Mouse (Mus musculus) forebrain, embryonic 13.5 days (tissue): ENCODE results near the gene Gm17542. TPM values are rescaled to one million over a fixed set of nuclear protein-coding genes. Genes with fewer than 3 reads are reported as not detected.
A peak's percentile ranks its signal among the peaks of the same experiment; 100 is the strongest.
"Not testable (repeated sequence)": the region's sequence is repeated elsewhere in the genome, so short reads cannot be mapped to it uniquely, and the experiment has no call there.

Experiments used
- ATAC-seq: fragments of 200-750 bp; cut with Nextera tagmentation; 2 replicates; pipeline ENCODE4 v1.8.0; 2017
- H3K27ac ChIP-seq: fragments of 300-500 bp; sonication (generic); 2 replicates; pipeline ENCODE4 v1.5.1; 2015; ENCODE audit warnings: inconsistent platforms, mild to moderate bottlenecking, moderate library complexity
- H3K27me3 ChIP-seq: fragments of 300-500 bp; sonication (generic); 2 replicates; pipeline ENCODE4 v1.6.1; 2015; ENCODE audit warnings: mild to moderate bottlenecking, inconsistent platforms
- H3K36me3 ChIP-seq: fragments of 300-500 bp; sonication (generic); 2 replicates; pipeline ENCODE4 v1.6.1; 2015; ENCODE audit warnings: mild to moderate bottlenecking, inconsistent platforms; ENCODE audit not compliant: poor library complexity, severe bottlenecking
- H3K4me1 ChIP-seq: fragments of 300-500 bp; sonication (generic); 2 replicates; pipeline ENCODE4 v1.6.1; 2015; ENCODE audit warnings: inconsistent platforms
- H3K4me2 ChIP-seq: fragments of 300-500 bp; sonication (generic); 2 replicates; pipeline ENCODE4 v1.6.1; 2015; ENCODE audit warnings: inconsistent platforms, mild to moderate bottlenecking, moderate library complexity
- H3K4me3 ChIP-seq: fragments of 300-500 bp; sonication (generic); 2 replicates; pipeline ENCODE4 v1.5.1; 2015; ENCODE audit warnings: mild to moderate bottlenecking, inconsistent platforms
- H3K9ac ChIP-seq: fragments of 300-500 bp; sonication (generic); 2 replicates; pipeline ENCODE4 v1.6.1; 2015; ENCODE audit warnings: mild to moderate bottlenecking, inconsistent platforms
- H3K9me3 ChIP-seq: fragments of 300-500 bp; sonication (generic); replicated peaks from 2 replicates; pipeline ENCODE4 v1.6.1; 2016; ENCODE audit warnings: inconsistent platforms
- WGBS: fragments of 180-500 bp; shearing (Covaris S2); methylation state at CpG from one replicate; pipeline ENCODE4 v1.1.7; 2015; 5-methylcytosine and 5-hydroxymethylcytosine counted together
- polyA plus RNA-seq: library from polyadenylated mRNA; unstranded; fragments of >200 nt; fragmentation: Nextera tagmentation; extraction: Ambion mirVana; gene quantifications from 2 replicates; pipeline ENCODE4 v1.2.1, GENCODE M21; 2015

Gene Gm17542
- not detected in 2 replicates for polyA plus RNA-seq

GRCm38 (mm10) chr10:58718110-58718509 lies at the start of gene Gm17542:
Gene Gm17542, minus strand, starts transcription at chr10:58718210.
- not testable (repeated sequence) for H3K4me2 ChIP-seq, H3K9ac ChIP-seq, ATAC-seq, H3K27ac ChIP-seq, H3K36me3 ChIP-seq, H3K27me3 ChIP-seq, H3K4me3 ChIP-seq, H3K9me3 ChIP-seq
- peaks cover 13% of the 10 kb centered on the region for H3K4me1 ChIP-seq

DNA sequence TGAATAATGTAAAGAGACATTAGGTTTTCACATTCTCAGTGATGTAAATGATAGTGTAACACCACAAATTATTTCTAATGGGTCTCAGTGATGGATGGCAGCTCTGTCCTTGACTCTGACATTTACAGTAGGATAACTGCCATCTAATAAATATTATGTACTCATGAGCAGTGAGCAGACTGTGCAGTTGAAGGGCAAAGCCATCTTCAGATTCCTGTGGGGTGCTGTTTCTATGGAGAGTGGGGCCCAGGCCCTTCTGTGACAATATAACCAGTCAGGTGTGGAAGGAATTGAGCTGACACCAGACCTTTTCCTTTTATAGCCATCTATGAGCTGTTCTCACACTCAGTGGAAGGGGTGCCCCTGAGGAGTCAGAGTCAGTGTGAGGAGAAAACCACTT lies 21.8 kb upstream of the Gm17542 start:
- Histone ChIP-seq H3K4me3 (no peak overlapping the region), H3K9me3 (no peaks in the 10 kb centered on the region), H3K4me2 (no peak overlapping the region), H3K4me1 (no peaks in the 10 kb centered on the region), H3K27ac (no peak overlapping the region), H3K36me3 (no peaks in the 10 kb centered on the region), H3K27me3 (no peaks in the 10 kb centered on the region), H3K9ac (no peak overlapping the region)
- no peak for ATAC-seq

DNA sequence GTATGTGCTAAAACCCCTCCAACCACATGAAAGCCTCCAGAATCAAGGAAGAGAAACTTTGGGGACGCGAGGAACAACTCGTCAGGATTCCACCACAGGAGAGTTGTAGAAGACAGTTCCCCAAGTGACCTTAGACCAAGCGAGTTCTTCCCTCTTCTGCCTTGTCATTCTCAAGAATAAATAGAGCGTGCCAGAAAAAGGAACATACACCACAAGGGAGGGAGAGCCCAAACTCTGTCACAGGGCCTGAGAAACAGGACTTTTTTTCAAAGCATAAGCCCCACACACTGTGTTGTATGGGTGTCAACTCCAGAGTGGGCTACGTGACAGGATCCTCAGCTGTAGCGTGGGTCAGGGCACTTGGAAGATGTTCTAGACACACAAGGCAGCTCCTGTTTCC lies 20.1 kb upstream of the Gm17542 start:
- 91% methylated on average over 7 of the region's 7 CpGs for WGBS
- H3K27ac ChIP-seq: no peak overlapping the region

GRCm38 (mm10) chr10:58714789-58715148 lies 3.2 kb downstream of the Gm17542 start:
- no peak for ATAC-seq
- Histone ChIP-seq H3K36me3 (no peaks in the 10 kb centered on the region), H3K9ac (no peak overlapping the region), H3K9me3 (no peaks in the 10 kb centered on the region), H3K4me1 (peaks cover 13% of the 10 kb centered on the region), H3K27ac (no peak overlapping the region), H3K4me3 (no peak overlapping the region), H3K4me2 (peak overlapping the region; percentile 43), H3K27me3 (no peaks in the 10 kb centered on the region)
- 52% methylated on average over 3 of the region's 3 CpGs for WGBS

More for the DNA sequence above, 20.1 kb upstream of the Gm17542 start:
- Histone ChIP-seq H3K36me3 (no peaks in the 10 kb centered on the region), H3K4me3 (no peak overlapping the region), H3K27me3 (no peaks in the 10 kb centered on the region), H3K4me2 (no peak overlapping the region), H3K9me3 (no peaks in the 10 kb centered on the region), H3K9ac (no peak overlapping the region), H3K4me1 (no peaks in the 10 kb centered on the region)
- ATAC-seq: no peak

DNA sequence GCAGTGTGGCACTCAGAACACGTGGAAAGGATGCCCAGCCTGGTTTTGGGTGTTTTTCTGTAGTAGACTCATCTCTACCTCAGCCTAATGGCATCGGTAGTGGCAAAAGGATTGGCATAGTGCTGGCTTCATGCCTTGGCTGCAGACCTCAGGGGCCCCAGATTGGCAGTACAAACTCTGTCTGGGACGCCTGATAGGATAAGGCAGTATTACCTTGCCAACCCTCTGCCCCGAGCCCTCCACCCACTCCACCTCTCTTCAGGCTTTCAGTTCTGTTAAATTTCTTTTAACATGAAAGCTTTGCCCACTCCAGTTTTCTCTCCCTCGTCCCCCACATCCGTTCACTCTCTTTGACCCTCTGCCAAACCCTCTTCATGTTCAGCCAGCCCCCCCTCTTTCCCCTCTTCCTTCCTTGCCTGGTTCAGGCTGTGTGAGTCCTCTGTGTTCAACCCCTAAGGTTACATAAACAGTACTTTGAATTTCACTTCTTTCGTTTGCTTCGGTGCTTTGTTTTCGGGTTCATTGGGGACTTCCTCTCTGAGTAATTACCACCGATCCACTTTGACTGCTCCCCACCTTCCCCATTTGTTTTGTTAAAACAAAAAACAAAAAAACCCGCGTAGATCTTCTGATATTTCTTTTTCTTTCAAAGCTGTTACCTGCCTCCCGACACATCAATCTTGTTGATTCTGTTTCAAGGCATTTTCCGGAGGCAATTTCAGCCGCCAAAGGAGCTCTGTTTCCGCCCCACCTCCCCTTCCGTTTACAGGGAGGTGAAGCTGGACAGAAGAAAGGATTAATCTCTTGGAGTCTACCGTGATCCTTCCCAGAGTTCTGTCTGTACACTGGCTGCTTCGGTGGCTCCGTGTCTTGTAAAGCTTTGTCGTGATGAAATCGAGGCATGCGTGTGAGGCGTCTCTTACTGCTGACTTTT lies 3.9 kb downstream of the Gm17542 start:
- ATAC-seq: no peak
- Histone ChIP-seq H3K36me3 (no peaks in the 10 kb centered on the region), H3K4me2 (peak overlapping the region; percentile 43), H3K9ac (no peak overlapping the region), H3K4me1 (peaks cover 13% of the 10 kb centered on the region), H3K9me3 (no peaks in the 10 kb centered on the region), H3K4me3 (no peak overlapping the region), H3K27ac (no peak overlapping the region), H3K27me3 (no peaks in the 10 kb centered on the region)
- 42% methylated on average over 24 of the region's 24 CpGs for WGBS

DNA sequence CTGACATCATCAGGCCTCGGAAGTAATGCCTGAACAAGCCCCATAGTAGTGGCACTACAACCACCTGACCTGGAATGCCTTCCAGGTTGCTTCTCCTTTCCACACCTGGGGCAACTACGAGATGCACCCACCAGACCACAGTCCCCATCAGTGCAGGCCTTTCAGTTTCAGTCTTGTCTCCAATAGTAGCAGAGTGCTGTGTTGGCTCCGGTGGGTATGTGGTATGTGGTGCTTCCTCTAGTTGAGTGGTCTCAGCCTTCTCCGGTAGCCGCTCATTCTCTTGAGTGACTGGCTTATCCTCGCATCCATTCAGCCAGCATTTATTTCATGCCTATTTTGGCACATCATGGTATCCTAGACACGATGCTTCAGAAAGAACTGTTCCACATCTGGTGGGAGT lies 4.8 kb downstream of the Gm17542 start:
- no peak overlapping the region for H3K4me3 ChIP-seq
- no peaks in the 10 kb centered on the region for H3K9me3 ChIP-seq
- H3K4me1 ChIP-seq: peaks cover 13% of the 10 kb centered on the region
- H3K4me2 ChIP-seq: no peak overlapping the region
- H3K27me3 ChIP-seq: no peaks in the 10 kb centered on the region
- H3K27ac ChIP-seq: no peak overlapping the region
- H3K9ac ChIP-seq: no peak overlapping the region
- WGBS: 90% methylated on average over 7 of the region's 7 CpGs
- H3K36me3 ChIP-seq: no peaks in the 10 kb centered on the region
- no peak for ATAC-seq

GRCm38 (mm10) chr10:58709021-58709420 lies 9.0 kb downstream of the Gm17542 start:
- no peak for ATAC-seq
- WGBS: 93% methylated on average over 4 of the region's 4 CpGs

GRCm38 (mm10) chr10:58700578-58700977 lies 17.4 kb downstream of the Gm17542 start:
- no peaks in the 10 kb centered on the region for H3K36me3 ChIP-seq
- H3K4me2 ChIP-seq: no peak overlapping the region
- no peaks in the 10 kb centered on the region for H3K27me3 ChIP-seq
- H3K9me3 ChIP-seq: no peaks in the 10 kb centered on the region
- no peak overlapping the region for H3K27ac ChIP-seq
- WGBS: 45% methylated on average over 6 of the region's 6 CpGs
- no peak overlapping the region for H3K9ac ChIP-seq
- no peak for ATAC-seq
- no peak overlapping the region for H3K4me3 ChIP-seq
- peaks cover 10% of the 10 kb centered on the region for H3K4me1 ChIP-seq

More at GRCm38 (mm10) chr10:58709021-58709420, 9.0 kb downstream of the Gm17542 start:
- Histone ChIP-seq H3K4me3 (no peak overlapping the region), H3K4me1 (peaks cover 4% of the 10 kb centered on the region), H3K36me3 (no peaks in the 10 kb centered on the region), H3K4me2 (no peak overlapping the region), H3K27ac (no peak overlapping the region), H3K9ac (no peak overlapping the region), H3K27me3 (no peaks in the 10 kb centered on the region), H3K9me3 (no peaks in the 10 kb centered on the region)

GRCm38 (mm10) chr10:58700160-58700559 lies 17.9 kb downstream of the Gm17542 start:
- ATAC-seq: no peak
- Histone ChIP-seq H3K4me2 (no peak overlapping the region), H3K27ac (no peak overlapping the region), H3K27me3 (no peaks in the 10 kb centered on the region), H3K4me3 (no peak overlapping the region), H3K9me3 (no peaks in the 10 kb centered on the region), H3K36me3 (no peaks in the 10 kb centered on the region), H3K4me1 (peaks cover 10% of the 10 kb centered on the region), H3K9ac (no peak overlapping the region)
- WGBS: 38% methylated on average over 4 of the region's 4 CpGs

- no peak overlapping the region for H3K27ac ChIP-seq
Observed at GRCm38 (mm10) chr10:58698955-58699354, 19.1 kb downstream of the Gm17542 start.

DNA sequence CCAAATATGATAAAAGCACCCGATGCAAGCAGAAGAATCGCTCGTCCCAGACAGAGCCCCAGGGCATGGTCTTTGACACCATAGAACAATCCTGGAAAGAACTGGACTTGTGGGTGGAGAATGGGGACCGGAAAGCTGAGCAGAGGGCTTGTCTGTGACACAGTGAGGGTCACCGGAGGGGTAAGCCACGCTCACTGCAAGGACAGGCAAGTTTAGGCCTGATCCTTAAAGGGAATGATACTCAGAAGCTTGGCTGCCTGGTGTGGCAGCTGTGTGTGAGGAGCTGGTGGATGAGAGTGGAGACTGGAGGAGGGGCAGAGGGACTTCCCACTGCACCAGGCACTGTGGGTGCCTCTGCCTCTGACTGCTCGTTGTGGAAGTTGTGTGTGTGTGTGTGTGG lies 27.0 kb downstream of the Gm17542 start:
- 83% methylated on average over 6 of the region's 7 CpGs for WGBS
- Histone ChIP-seq H3K27ac (no peak overlapping the region), H3K9me3 (no peaks in the 10 kb centered on the region), H3K4me3 (no peak overlapping the region), H3K27me3 (no peaks in the 10 kb centered on the region), H3K4me2 (no peak overlapping the region), H3K4me1 (no peaks in the 10 kb centered on the region), H3K9ac (no peak overlapping the region), H3K36me3 (no peaks in the 10 kb centered on the region)
- no peak for ATAC-seq

More at GRCm38 (mm10) chr10:58698955-58699354, 19.1 kb downstream of the Gm17542 start:
- Histone ChIP-seq H3K4me3 (no peak overlapping the region), H3K9me3 (no peaks in the 10 kb centered on the region), H3K4me1 (peaks cover 10% of the 10 kb centered on the region), H3K27me3 (no peaks in the 10 kb centered on the region), H3K9ac (no peak overlapping the region), H3K36me3 (no peaks in the 10 kb centered on the region), H3K4me2 (no peak overlapping the region)
- ATAC-seq: no peak
- WGBS: 96% methylated on average over 4 of the region's 4 CpGs

DNA sequence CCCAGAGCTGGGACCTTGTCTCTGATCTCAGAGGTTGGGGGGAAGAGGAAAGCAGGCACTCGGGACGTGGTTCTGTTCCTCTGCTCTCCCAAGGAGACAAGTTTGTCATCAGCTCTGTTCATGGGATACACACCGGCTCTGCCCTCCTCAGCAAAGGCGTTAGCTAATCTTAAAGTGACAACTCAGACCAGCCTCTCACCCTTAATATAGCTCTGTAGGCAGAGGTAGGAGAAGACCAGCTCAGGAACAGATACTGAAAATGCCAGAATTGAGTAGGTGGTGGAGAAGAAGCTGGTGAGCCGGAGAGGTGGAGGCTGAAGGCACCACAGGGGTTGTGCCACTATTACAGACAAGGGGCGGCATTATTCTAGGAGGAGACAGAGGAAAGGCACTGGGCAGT lies 38.7 kb downstream of the Gm17542 start:
- 83% methylated on average over 6 of the region's 6 CpGs for WGBS
- Histone ChIP-seq H3K36me3 (no peaks in the 10 kb centered on the region), H3K27ac (no peak overlapping the region), H3K4me3 (no peak overlapping the region), H3K4me1 (peaks cover 12% of the 10 kb centered on the region; the same call in 1 of the 2 replicates), H3K9me3 (no peaks in the 10 kb centered on the region), H3K4me2 (no peak overlapping the region), H3K9ac (no peak overlapping the region), H3K27me3 (peaks cover 26% of the 10 kb centered on the region)
- no peak for ATAC-seq
